18 mouse cellular contexts compared by ENCODE assay signal in genomic region chr6:143857376-143857775, GRCm38 (mm10).
"Had no signal": no experiment of that assay in that cellular context is flagged by ENCODE, and none has a peak within 500 bp of the region (broad histone marks: within the 10 kb centered on the region; RNA-seq: fewer than 3 reads in every experiment).

No protein-coding gene starts in this region.

- H3K9me3 ChIP-seq: midbrain, embryonic 10.5 days; midbrain, embryonic 12.5 days; neural tube, embryonic 13.5 days; neural tube, embryonic 15.5 days had no signal

- H3K27ac ChIP-seq: midbrain, embryonic 10.5 days; midbrain, embryonic 12.5 days; neural tube, embryonic 13.5 days; neural tube, embryonic 15.5 days had no signal

- DNase-seq: lung, adult 18-20 months; lung, embryonic 14.5 days; lung, postnatal 4 days; midbrain, embryonic 14.5 days; retina, postnatal 1 day; right cerebral cortex, adult 18-20 months; right cerebral cortex, postnatal 25 days; right cerebral cortex, postnatal 4 days; spleen, adult 18-20 months; thymus, adult 18-20 months; thymus, postnatal 14 days; thymus, postnatal 36 days had no signal

- H3K36me3 ChIP-seq: midbrain, embryonic 10.5 days; midbrain, embryonic 12.5 days; neural tube, embryonic 13.5 days; neural tube, embryonic 15.5 days had no signal

- ATAC-seq: midbrain, embryonic 16.5 days had no signal

- H3K4me3 ChIP-seq: midbrain, embryonic 10.5 days; midbrain, embryonic 12.5 days; myocyte; neural tube, embryonic 13.5 days; neural tube, embryonic 15.5 days had no signal

- H3K27me3 ChIP-seq: midbrain, embryonic 12.5 days; neural tube, embryonic 13.5 days had no signal

- H3K4me2 ChIP-seq: lung, embryonic 14.5 days; midbrain, embryonic 12.5 days; neural tube, embryonic 13.5 days; neural tube, embryonic 15.5 days had no signal

- H3K9ac ChIP-seq: lung, embryonic 14.5 days; midbrain, embryonic 12.5 days; neural tube, embryonic 13.5 days; neural tube, embryonic 15.5 days had no signal
